Mouse (Mus musculus): ENCODE measurements around the gene Rgr. TPM values are rescaled to one million over a fixed set of nuclear protein-coding genes. Genes with fewer than 3 reads are reported as not detected.

Rgr gene
- polyA plus RNA-seq, 2 experiments: not detected

- no peaks in the 10 kb centered on the region; the same call in 1 of the 2 replicates for H3K27me3 ChIP-seq (ENCODE audit: control insufficient read depth, insufficient read depth, low read length)
- H3K4me1 ChIP-seq (replicated peaks; ENCODE audit: control insufficient read depth in 2 of 2, insufficient read depth in 2 of 2, low read length in 1 of 2): no peaks in the 10 kb centered on the region
- H3K4me3 ChIP-seq (ENCODE audit: insufficient read depth in 1 of 2, low read depth in 2 of 2, low read length in 2 of 2): no peak overlapping the region
- H3K4me2 ChIP-seq (ENCODE audit: low read depth): no peak overlapping the region
- no peaks in the 10 kb centered on the region for H3K9me3 ChIP-seq (ENCODE audit: control insufficient read depth, low read length)
- 55% methylated on average over 3 of the region's 3 CpGs for WGBS (ENCODE audit: insufficient replicate concordance)
- TF ChIP-seq CTCF (IDR thresholded peaks at IDR 0.05; ENCODE audit: low read depth) (no peak), EP300 (IDR thresholded peaks at IDR 0.05; ENCODE audit: low read depth) (no peak)
- no peak overlapping the region for H3K27ac ChIP-seq
- ATAC-seq (ENCODE audit: insufficient read depth): no peak
- no peak overlapping the region for H3K9ac ChIP-seq (replicated peaks)
- DNase-seq (ENCODE audit: low read depth in 3 of 3, low spot score in 3 of 3): no peak
- H3K36me3 ChIP-seq (replicated peaks; ENCODE audit: control insufficient read depth, insufficient read depth, low read depth): no peaks in the 10 kb centered on the region
These were observed 63.1 kb downstream of the Rgr start for GRCm38 (mm10) chr14:36985693-36986092.

Other genes with a start within 250 kb of the Rgr start
- gene Ccser2, start 80.2 kb downstream of the Rgr start, polyA plus RNA-seq (2012; rRNA removed): 1.5 and 1.6 TPM in 2 replicates
- 4.1 and 5.0 TPM in 2 replicates for gene Ccser2, start 80.2 kb downstream of the Rgr start, polyA plus RNA-seq (2014; fragmentation: Nextera tagmentation; extraction: Ambion mirVana)
- not detected in 2 replicates for gene Lrit1, start 5.9 kb upstream of the Rgr start, polyA plus RNA-seq (2012; rRNA removed)
- not detected in 2 replicates for gene Lrit1, start 5.9 kb upstream of the Rgr start, polyA plus RNA-seq (2014; fragmentation: Nextera tagmentation; extraction: Ambion mirVana)
- gene Lrit2, start 19.0 kb upstream of the Rgr start, polyA plus RNA-seq (2012; rRNA removed): not detected in 2 replicates
- not detected in 2 replicates for gene Lrit2, start 19.0 kb upstream of the Rgr start, polyA plus RNA-seq (2014; fragmentation: Nextera tagmentation; extraction: Ambion mirVana)
- 0.02 TPM in 2 replicates for gene Cdhr1, start 49.4 kb upstream of the Rgr start, polyA plus RNA-seq (2012; rRNA removed)
- gene Cdhr1, start 49.4 kb upstream of the Rgr start, polyA plus RNA-seq (2014; fragmentation: Nextera tagmentation; extraction: Ambion mirVana): not detected in 2 replicates
- 0.35 and 0.54 TPM in 2 replicates for gene 2610528A11Rik, start 65.1 kb upstream of the Rgr start, polyA plus RNA-seq (2012; rRNA removed)
- not detected in 2 replicates for gene 2610528A11Rik, start 65.1 kb upstream of the Rgr start, polyA plus RNA-seq (2014; fragmentation: Nextera tagmentation; extraction: Ambion mirVana)
- gene Ghitm, start 86.3 kb upstream of the Rgr start, polyA plus RNA-seq (2012; rRNA removed): 64.5 and 88.4 TPM in 2 replicates
- 231 and 243 TPM in 2 replicates for gene Ghitm, start 86.3 kb upstream of the Rgr start, polyA plus RNA-seq (2014; fragmentation: Nextera tagmentation; extraction: Ambion mirVana)